Mouse (Mus musculus): ENCODE measurements around the gene Ezr.
"Not testable (repeated sequence)": the region's sequence is repeated elsewhere in the genome, so short reads cannot be mapped to it uniquely, and the experiment has no call there.

GRCm38 (mm10) chr17:6697224-6697775 is 85.3 kb downstream of the Ezr start:
- TF ChIP-seq GATA1, TAL1 (IDR thresholded peaks at IDR 0.05; ENCODE audit: low read length): not testable (repeated sequence)
